Mouse (Mus musculus): ENCODE measurements around the gene Mtmr14.

- TF ChIP-seq POLR2A (IDR thresholded peaks at IDR 0.05; ENCODE audit: low read depth, low read length) (no peak), ZMIZ1 (IDR thresholded peaks at IDR 0.05; ENCODE audit: low read depth, low read length) (no peak), SMC3 (IDR thresholded peaks at IDR 0.05; ENCODE audit: low read depth, low read length) (no peak), CTCF (conservative IDR thresholded peaks at IDR 0.05 in 1 of 2, IDR thresholded peaks at IDR 0.05 in 1 of 2; ENCODE audit: low read depth in 2 of 2, low read length in 2 of 2) (no peak), CHD2 (IDR thresholded peaks at IDR 0.05; ENCODE audit: low read length) (no peak), USF1 (IDR thresholded peaks at IDR 0.05; ENCODE audit: low read depth, low read length) (no peak), ZC3H11A (IDR thresholded peaks at IDR 0.05; ENCODE audit: low read depth, low read length) (no peak), MXI1 (IDR thresholded peaks at IDR 0.05; ENCODE audit: low read depth, low read length) (no peak), ELF1 (IDR thresholded peaks at IDR 0.05; ENCODE audit: low read depth, low read length) (no peak), HCFC1 (IDR thresholded peaks at IDR 0.05; ENCODE audit: low read depth, low read length) (no peak), MAZ (IDR thresholded peaks at IDR 0.05; ENCODE audit: low read depth, low read length) (no peak), RAD21 (IDR thresholded peaks at IDR 0.05; ENCODE audit: low read depth, low read length) (no peak), TCF12 (IDR thresholded peaks at IDR 0.05; ENCODE audit: low read depth, low read length) (no peak), SIN3A (IDR thresholded peaks at IDR 0.05; ENCODE audit: low read length) (no peak)
Observed at GRCm38 (mm10) chr6:113266996-113267655, 29.5 kb downstream of the Mtmr14 start.
